Mouse (Mus musculus): ENCODE measurements around the gene Cep152. TPM values are rescaled to one million over a fixed set of nuclear protein-coding genes. Genes with fewer than 3 reads are reported as not detected.
A peak's percentile ranks its signal among the peaks of the same experiment; 100 is the strongest.

Cep152 gene
- total and polyA plus RNA-seq, 2 experiments from 2014 or later = 1.6 to 2.4 TPM

DNA sequence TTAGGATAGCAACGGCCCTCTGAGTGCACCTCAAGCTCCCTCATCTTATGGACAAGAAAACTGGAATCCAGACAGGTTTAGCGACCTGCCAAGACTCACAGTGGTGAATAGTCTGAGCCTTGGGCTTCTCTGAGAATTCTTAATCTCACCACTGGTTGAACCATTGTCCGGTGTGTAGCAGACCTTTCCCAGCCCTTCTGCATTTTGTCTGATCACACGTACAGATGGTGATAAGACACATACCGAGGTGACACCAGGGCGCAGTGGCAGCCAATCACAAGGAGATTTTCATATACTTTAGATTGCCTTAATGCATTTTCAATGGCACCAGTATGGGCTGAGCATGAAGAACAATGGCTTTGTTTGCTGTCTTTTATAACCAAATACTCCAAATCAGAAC lies 3.6 kb upstream of the Cep152 start:
- Histone ChIP-seq H3K4me2 (ENCODE audit: low read depth, low read length) (no peak overlapping the region), H3K27me3 (ENCODE audit: insufficient read depth, low read length) (no peaks in the 10 kb centered on the region), H3K9ac (replicated peaks; ENCODE audit: low read length) (no peak overlapping the region), H3K36me3 (ENCODE audit: insufficient read depth, low read length) (no peaks in the 10 kb centered on the region), H3K4me3 (ENCODE audit: low read length) (no peak overlapping the region), H3K27ac (no peak overlapping the region), H3K9me3 (ENCODE audit: low read length) (no peaks in the 10 kb centered on the region), H3K4me1 (ENCODE audit: insufficient read depth, low read length) (no peaks in the 10 kb centered on the region)
- WGBS = 90% methylated on average over 6 of the region's 6 CpGs
- no peak for ATAC-seq
- no peak for TF ChIP-seq CTCF (IDR thresholded peaks at IDR 0.05; ENCODE audit: low read depth)
- DNase-seq (ENCODE audit: low spot score) = no peak

DNA sequence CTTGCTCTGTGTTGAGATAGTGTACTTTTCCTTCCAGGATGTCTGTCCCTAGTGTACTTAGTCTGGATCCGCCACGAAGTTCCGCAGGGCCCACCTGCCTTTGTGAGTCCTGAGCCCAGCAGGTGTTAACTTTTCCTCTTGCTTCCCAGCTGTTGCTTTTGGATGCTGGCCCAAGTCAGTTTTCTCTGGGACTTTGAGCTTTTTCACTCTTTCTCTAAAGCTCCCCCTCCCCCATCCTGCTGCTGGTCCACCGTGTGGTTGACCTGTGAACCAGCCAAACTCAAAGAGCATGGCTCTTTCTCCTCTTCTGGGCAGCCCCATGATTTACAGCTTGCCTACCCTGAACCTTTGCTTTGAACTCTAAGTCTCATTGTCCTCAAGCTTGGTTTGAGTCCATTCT lies 1.6 kb upstream of the Cep152 start:
- DNase-seq (ENCODE audit: low spot score) = no peak
- Histone ChIP-seq H3K4me2 (ENCODE audit: low read depth, low read length) (no peak overlapping the region), H3K27ac (no peak overlapping the region), H3K9me3 (ENCODE audit: low read length) (no peaks in the 10 kb centered on the region), H3K4me1 (ENCODE audit: insufficient read depth, low read length) (no peaks in the 10 kb centered on the region), H3K36me3 (ENCODE audit: insufficient read depth, low read length) (no peaks in the 10 kb centered on the region), H3K27me3 (ENCODE audit: insufficient read depth, low read length) (no peaks in the 10 kb centered on the region), H3K4me3 (ENCODE audit: low read length) (no peak overlapping the region), H3K9ac (replicated peaks; ENCODE audit: low read length) (no peak overlapping the region)
- no peak for ATAC-seq
- no peak for TF ChIP-seq CTCF (IDR thresholded peaks at IDR 0.05; ENCODE audit: low read depth)
- WGBS = 69% methylated on average over 4 of the region's 4 CpGs

DNA sequence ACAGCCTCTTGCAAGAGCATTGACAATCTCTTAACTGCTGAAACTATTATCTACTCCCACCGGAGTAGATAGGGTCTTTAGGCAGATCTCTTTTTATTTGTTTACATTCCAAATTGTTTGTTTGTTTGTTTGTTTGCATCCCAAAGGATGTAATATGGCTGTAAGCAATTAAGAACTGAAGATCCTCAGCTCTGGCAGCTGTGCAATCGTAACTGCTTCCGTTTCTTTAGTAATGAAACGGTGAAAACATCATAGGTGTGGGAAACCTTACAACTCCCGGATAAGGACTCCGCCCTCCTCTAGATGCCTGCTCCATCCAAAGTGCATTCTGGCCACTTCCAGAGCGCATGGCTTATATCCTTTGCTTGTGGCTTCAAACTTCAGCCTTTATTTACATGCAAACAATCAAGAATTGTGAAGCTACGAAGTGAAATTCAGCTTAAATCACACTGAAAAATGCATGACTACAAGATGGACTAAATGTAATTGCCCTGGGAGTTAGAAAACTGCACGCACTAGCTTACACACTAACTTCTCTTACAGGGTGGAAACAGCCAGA lies 707 bp downstream of the Cep152 start:
- TF ChIP-seq CTCF (IDR thresholded peaks at IDR 0.05; ENCODE audit: low read depth) = no peak
- peak overlapping the region; percentile 77 for H3K4me3 ChIP-seq (ENCODE audit: low read length)
- peak overlapping the region; percentile 69 for H3K4me2 ChIP-seq (ENCODE audit: low read depth, low read length)
- H3K9ac ChIP-seq (replicated peaks; ENCODE audit: low read length) = peak overlapping the region; percentile 51
- no peak overlapping the region for H3K27ac ChIP-seq
- H3K9me3 ChIP-seq (ENCODE audit: low read length) = no peaks in the 10 kb centered on the region
- H3K36me3 ChIP-seq (ENCODE audit: insufficient read depth, low read length) = no peaks in the 10 kb centered on the region
- H3K4me1 ChIP-seq (ENCODE audit: insufficient read depth, low read length) = no peaks in the 10 kb centered on the region
- DNase-seq (ENCODE audit: low spot score) (peak; percentile 28), ATAC-seq (no peak)
- H3K27me3 ChIP-seq (ENCODE audit: insufficient read depth, low read length) = no peaks in the 10 kb centered on the region
- WGBS = 18% methylated on average over 9 of the region's 9 CpGs

DNA sequence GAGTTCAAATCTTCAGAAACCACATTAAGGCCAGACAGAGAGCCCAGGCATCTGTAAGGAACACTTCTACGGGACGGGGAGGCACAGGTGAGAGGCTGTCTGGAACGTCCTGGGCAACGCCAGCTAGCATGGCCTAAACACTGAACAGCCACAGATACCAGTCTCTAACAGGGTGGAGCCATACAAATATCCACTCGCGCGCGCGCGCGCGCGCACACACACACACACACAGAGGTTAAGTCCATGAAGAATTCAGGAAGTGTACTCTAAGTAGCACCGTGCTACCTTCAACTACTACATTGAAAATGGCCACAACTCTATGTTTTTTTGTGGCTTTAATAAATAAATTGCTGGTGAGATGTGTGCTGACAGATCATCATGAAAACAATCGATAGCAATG lies 1.7 kb downstream of the Cep152 start:
- Histone ChIP-seq H3K36me3 (ENCODE audit: insufficient read depth, low read length) (no peaks in the 10 kb centered on the region), H3K4me1 (ENCODE audit: insufficient read depth, low read length) (no peaks in the 10 kb centered on the region), H3K9ac (replicated peaks; ENCODE audit: low read length) (no peak overlapping the region), H3K9me3 (ENCODE audit: low read length) (no peaks in the 10 kb centered on the region), H3K4me2 (ENCODE audit: low read depth, low read length) (no peak overlapping the region), H3K27me3 (ENCODE audit: insufficient read depth, low read length) (no peaks in the 10 kb centered on the region), H3K27ac (no peak overlapping the region), H3K4me3 (ENCODE audit: low read length) (no peak overlapping the region)
- no peak for ATAC-seq
- no peak for TF ChIP-seq CTCF (IDR thresholded peaks at IDR 0.05; ENCODE audit: low read depth)
- DNase-seq (ENCODE audit: low spot score) = no peak
- WGBS = 94% methylated on average over 15 of the region's 15 CpGs

GRCm38 (mm10) chr2:125620213-125620907 lies 4.6 kb downstream of the Cep152 start:
- Histone ChIP-seq H3K27me3 (ENCODE audit: insufficient read depth, low read length) (no peaks in the 10 kb centered on the region), H3K4me2 (ENCODE audit: low read depth, low read length) (no peak overlapping the region), H3K4me3 (ENCODE audit: low read length) (no peak overlapping the region), H3K9me3 (ENCODE audit: low read length) (no peaks in the 10 kb centered on the region), H3K27ac (no peak overlapping the region), H3K4me1 (ENCODE audit: insufficient read depth, low read length) (no peaks in the 10 kb centered on the region), H3K36me3 (ENCODE audit: insufficient read depth, low read length) (0 out of 2 replicates have a peak, but pooled peaks cover 8% of the 10 kb centered on the region), H3K9ac (replicated peaks; ENCODE audit: low read length) (no peak overlapping the region)
- no peak for ATAC-seq
- TF ChIP-seq CTCF (IDR thresholded peaks at IDR 0.05; ENCODE audit: low read depth) = no peak
- 53% methylated on average over 25 of the region's 25 CpGs for WGBS
- no peak for DNase-seq (ENCODE audit: low spot score)

GRCm38 (mm10) chr2:125615858-125616424 lies 9.0 kb downstream of the Cep152 start:
- Histone ChIP-seq H3K9me3 (ENCODE audit: low read length) (no peaks in the 10 kb centered on the region), H3K36me3 (ENCODE audit: insufficient read depth, low read length) (peaks cover 21% of the 10 kb centered on the region; the same call in 1 of the 2 replicates), H3K27me3 (ENCODE audit: insufficient read depth, low read length) (no peaks in the 10 kb centered on the region), H3K9ac (replicated peaks; ENCODE audit: low read length) (no peak overlapping the region), H3K4me2 (ENCODE audit: low read depth, low read length) (no peak overlapping the region), H3K4me1 (ENCODE audit: insufficient read depth, low read length) (no peaks in the 10 kb centered on the region), H3K27ac (no peak overlapping the region), H3K4me3 (ENCODE audit: low read length) (no peak overlapping the region)
- no peak for DNase-seq (ENCODE audit: low spot score)
- TF ChIP-seq CTCF (IDR thresholded peaks at IDR 0.05; ENCODE audit: low read depth) = no peak
- 83% methylated on average over 8 of the region's 8 CpGs for WGBS
- ATAC-seq = no peak

DNA sequence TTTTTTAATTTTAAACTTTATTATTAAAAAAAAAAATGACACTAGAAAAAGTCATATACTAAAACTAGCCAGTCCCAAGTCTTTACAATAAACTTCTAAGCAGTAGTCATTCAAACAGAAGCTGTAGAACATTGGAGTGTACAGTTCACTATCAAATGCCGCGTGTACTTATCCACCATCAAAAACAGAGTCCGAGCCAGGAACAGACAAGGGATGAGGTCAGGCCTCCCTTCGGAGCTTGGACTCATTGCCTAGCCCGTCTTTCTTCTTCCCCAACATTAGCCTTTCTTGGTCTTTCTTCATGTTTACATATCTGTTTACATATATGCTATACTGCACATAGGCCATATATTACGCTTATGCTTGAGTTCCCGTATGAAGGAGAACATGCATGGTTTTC lies 9.5 kb downstream of the Cep152 start:
- no peak for ATAC-seq
- 97% methylated on average over 7 of the region's 7 CpGs for WGBS
- Histone ChIP-seq H3K9me3 (ENCODE audit: low read length) (no peaks in the 10 kb centered on the region), H3K27ac (no peak overlapping the region), H3K4me3 (ENCODE audit: low read length) (no peak overlapping the region), H3K4me2 (ENCODE audit: low read depth, low read length) (no peak overlapping the region), H3K27me3 (ENCODE audit: insufficient read depth, low read length) (no peaks in the 10 kb centered on the region), H3K9ac (replicated peaks; ENCODE audit: low read length) (no peak overlapping the region), H3K36me3 (ENCODE audit: insufficient read depth, low read length) (peaks cover 21% of the 10 kb centered on the region; the same call in 1 of the 2 replicates), H3K4me1 (ENCODE audit: insufficient read depth, low read length) (no peaks in the 10 kb centered on the region)
- no peak for DNase-seq (ENCODE audit: low spot score)
- TF ChIP-seq CTCF (IDR thresholded peaks at IDR 0.05; ENCODE audit: low read depth) = no peak
